Mouse (Mus musculus): Measurements from ENCODE around the gene Vmn1r90. TPM values are rescaled to one million over a fixed set of nuclear protein-coding genes. Genes with fewer than 3 reads are reported as not detected.
"Not testable (repeated sequence)": the region's sequence is repeated elsewhere in the genome, so short reads cannot be mapped to it uniquely, and the experiment has no call there.

Vmn1r90 gene
- under 1 TPM in 1 of 2 experiments, not detected in 1; 0.14 TPM for total RNA-seq (2021)
- long read RNA-seq = 0 reads

- no peak for DNase-seq (ENCODE audit: low spot score in 2 of 2)
Measured at GRCm38 (mm10) chr7:14563406-14563805, at the start of gene Vmn1r90. Gene Vmn1r90, minus strand, starts transcription at chr7:14563506.

GRCm38 (mm10) chr7:14593009-14593408 lies 29.7 kb upstream of the Vmn1r90 start:
- DNase-seq (ENCODE audit: low spot score in 2 of 2) = not testable (repeated sequence)

GRCm38 (mm10) chr7:14552284-14552683 lies 11.0 kb downstream of the Vmn1r90 start:
- no peak for DNase-seq (ENCODE audit: low spot score in 2 of 2)

GRCm38 (mm10) chr7:14525280-14525679 lies 38.0 kb downstream of the Vmn1r90 start:
- no peak for DNase-seq (ENCODE audit: low spot score in 2 of 2)

GRCm38 (mm10) chr7:14522636-14523035 lies 40.7 kb downstream of the Vmn1r90 start:
- DNase-seq (ENCODE audit: low spot score in 2 of 2) = no peak

GRCm38 (mm10) chr7:14518301-14518700 lies 45.0 kb downstream of the Vmn1r90 start:
- DNase-seq (ENCODE audit: low spot score in 2 of 2) = no peak

Other genes starting within 250 kb of the Vmn1r90 start
- not detected for gene Obox8, start 229.9 kb downstream of the Vmn1r90 start, total RNA-seq (2021)
- not detected for gene Sult2a8, start 116.7 kb downstream of the Vmn1r90 start, total RNA-seq (2021)
- not detected for gene Sult2a7, start 69.3 kb downstream of the Vmn1r90 start, total RNA-seq (2021)
- gene Obox7, start 96.0 kb upstream of the Vmn1r90 start, total RNA-seq (2021) = not detected